Mouse (Mus musculus) natural killer cell, adult 2 months (primary cell): ENCODE data around the gene Olfr589.
"Not testable (repeated sequence)": the region's sequence is repeated elsewhere in the genome, so short reads cannot be mapped to it uniquely, and the experiment has no call there.

Experiments used
- DNase-seq, 2 experiments: peaks; one replicate each; pipeline ENCODE4 v3.0.0; 2022; ENCODE audit warnings: low spot score in 2 of 2

Olfr589 gene

DNA sequence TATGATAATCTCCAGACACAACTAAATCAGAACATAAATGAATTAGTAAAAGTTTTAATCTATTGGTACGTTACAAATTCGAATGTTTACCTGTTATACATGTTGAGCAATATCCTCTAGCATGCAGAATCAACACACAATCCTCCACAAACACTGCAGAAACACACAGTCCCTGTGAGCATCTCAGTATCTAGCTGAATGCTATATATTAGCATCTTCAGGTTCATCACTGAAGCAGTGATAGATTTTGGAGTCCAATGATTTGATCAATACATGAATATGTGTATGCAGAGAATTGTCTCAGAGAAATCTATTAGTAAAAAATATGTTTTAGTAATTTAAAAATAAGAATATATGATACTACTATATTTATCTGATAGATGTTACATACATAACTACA is at the start of gene Olfr589:
Gene Olfr589 (minus strand): TSS at position 101 of the 400 bp plus-strand sequence.
- no peak for DNase-seq

DNA sequence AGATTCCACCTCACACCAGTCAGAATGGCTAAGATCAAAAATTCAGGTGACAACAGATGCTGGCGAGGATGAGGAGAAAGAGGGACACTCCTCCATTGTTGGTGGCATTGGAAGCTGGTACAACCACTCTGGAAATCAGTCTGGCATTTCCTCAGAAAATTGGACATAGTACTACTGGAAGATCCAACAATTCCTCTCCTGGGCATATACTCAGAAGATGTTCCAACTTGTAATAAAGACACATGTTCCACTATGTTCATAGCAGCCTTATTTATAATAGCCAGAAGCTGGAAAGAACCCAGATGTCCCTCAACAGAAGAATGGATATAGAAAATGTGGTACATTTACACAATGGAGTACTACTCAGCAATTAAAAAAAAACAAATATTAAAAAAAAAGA is 28.3 kb upstream of the Olfr589 start, which contains the start of gene Olfr592:
Gene Olfr592 (plus strand): TSS at position 301 of the 400 bp plus-strand sequence.
- DNase-seq: not testable (repeated sequence)

DNA sequence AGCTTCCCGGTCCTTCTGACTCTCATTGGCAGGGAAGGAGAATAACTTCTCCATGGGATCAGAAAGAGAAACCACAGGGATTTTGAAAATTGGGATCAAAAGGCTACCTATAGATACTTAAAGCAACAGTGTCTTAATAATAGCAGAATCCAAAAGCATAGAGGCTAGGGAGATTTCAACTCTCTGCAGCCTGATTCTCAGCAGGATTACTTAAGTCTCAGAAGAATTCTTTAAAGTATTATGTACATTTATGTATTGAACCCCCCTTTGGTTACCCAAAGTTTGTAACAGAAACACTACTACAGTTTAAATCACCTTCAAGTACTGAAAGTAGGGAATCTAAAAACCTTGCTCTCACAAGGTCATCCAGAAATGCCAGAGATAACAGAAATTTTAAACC is 22.1 kb upstream of the Olfr589 start, which contains the start of gene Olfr591:
Gene Olfr591 (minus strand): TSS at position 101 of the 400 bp plus-strand sequence.
- no peak for DNase-seq

DNA sequence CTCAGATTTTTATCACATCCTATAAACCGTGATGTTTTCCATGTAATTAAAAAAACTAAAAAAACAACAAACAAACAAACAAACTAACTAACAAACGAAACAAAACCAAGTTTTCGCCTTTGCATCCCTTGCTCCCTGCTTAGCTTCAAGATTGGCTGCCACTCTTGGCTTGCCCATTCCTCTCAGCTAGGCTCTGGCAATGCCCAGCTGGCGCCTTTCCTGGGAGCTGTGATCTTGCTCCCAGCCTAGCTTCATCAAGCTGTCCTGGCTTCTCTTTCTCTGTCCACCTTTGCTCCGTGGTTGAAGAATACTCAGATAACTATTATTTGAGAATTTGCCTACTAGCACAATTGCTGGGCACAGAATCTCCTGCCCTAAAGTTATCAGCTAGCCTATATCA is 13.5 kb upstream of the Olfr589 start:
- no peak for DNase-seq

DNA sequence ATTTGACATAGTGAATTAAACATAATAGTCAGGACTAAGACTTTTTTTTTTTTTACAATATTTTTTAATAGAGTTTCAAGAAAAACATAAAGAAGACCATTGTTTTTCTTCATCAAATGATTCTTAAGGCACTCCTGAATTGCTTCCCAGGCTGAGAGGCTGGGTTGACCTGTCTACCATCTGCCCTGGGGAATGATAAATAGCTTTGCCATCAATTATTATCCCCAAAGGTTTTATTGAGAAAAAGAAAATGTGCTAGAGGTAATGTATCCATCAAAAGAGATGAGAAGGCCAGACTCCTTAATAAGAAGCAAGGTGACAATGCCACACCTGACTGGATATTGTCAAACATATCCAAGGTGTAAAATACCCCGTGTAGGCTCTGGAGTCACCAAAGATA is 15.6 kb downstream of the Olfr589 start, which contains the start of gene Olfr588-ps1:
Gene Olfr588-ps1 (plus strand): TSS at position 301 of the 400 bp plus-strand sequence.
- no peak for DNase-seq

DNA sequence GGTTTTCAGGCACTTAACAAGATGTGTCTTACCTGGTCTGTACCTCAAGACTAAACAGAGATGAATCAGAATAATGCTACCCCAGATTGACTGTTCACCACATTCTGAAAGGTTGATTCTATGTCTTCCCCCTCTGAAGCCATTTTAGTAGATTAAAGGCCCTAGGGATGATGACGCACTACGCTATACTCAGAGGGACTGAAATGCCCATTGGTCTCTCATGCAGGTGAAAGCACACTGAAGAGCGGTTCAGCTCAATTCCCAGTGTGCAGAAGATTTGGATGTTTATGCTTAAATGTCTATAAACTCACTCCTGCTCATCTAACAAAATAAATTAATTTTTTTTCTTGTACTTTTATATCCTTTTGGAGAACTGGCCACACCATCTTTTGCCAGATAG is 30.6 kb downstream of the Olfr589 start, which contains the start of gene Olfr586:
Gene Olfr586 (minus strand): TSS at position 101 of the 400 bp plus-strand sequence.
- DNase-seq: no peak

DNA sequence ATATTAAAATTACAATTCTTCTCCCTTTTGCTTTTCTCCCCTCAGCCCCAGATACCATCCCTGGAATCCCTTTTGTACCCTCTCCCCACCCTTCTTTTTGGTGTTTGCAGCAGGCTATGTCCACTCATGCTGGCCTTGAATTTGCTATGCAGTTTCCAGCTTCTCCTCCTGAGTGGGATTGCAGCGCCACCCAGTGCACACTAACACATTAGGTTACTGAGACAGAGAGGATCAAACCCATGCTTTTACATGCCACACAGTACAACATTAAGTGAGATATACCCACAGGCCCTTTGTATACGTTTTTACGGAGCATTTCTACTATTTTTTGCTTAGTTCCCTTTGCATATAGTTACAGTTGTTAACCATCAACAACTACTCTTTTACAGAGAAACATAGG is 36.8 kb downstream of the Olfr589 start:
- no peak for DNase-seq
